Mouse (Mus musculus): ENCODE data around the gene Rab3a. TPM values are rescaled to one million over a fixed set of nuclear protein-coding genes. Genes with fewer than 3 reads are reported as not detected.

Rab3a gene
- total and polyA plus RNA-seq, 3 experiments, result 46.5 to 89.1 (median 48.0) TPM

DNA sequence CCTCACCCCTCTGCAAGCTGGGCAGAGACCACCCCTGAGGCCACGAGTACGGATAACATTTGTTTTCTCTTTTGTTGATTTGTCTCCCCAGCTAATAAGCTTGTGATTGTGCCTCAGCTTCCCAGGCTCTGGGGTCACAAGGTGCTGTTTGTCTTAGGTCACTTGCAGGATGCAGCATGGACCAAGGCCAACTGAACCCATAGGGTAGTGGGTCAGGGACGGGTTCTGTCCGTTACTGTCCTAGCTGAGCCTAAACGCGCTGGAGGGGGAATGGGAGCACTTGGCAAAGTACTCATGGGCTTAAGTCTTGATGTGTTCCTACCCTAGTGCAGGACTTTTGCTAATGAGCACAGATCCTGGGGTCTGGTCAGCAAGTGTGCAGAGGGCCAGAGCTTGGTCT lies 13.0 kb downstream of the Rab3a start:
- H3K79me2 ChIP-seq (replicated peaks; ENCODE audit: control insufficient read depth, insufficient read depth, low read length), result no peaks in the 10 kb centered on the region; the same call in 1 of the 2 replicates
- no peak overlapping the region for H3K27ac ChIP-seq
- H3K9ac ChIP-seq (ENCODE audit: low read depth, low read length), result no peak overlapping the region
- intact Hi-C loops (cut with DNase I), result loop anchor here (2.0 kb wide), 1 partner anchor 73 kb away; no protein-coding TSS in a partner anchor
- no peaks in the 10 kb centered on the region for H3K36me3 ChIP-seq (ENCODE audit: control insufficient read depth, insufficient read depth, low read length)
- no peak for DNase-seq
- no peak for TF ChIP-seq POLR2A (IDR thresholded peaks at IDR 0.05; ENCODE audit: insufficient read depth, low read depth, low read length)
- no peak for TF ChIP-seq CTCF (IDR thresholded peaks at IDR 0.05)
- no peak for TF ChIP-seq EP300 (IDR thresholded peaks at IDR 0.05; ENCODE audit: insufficient read depth, low read depth, low read length)
- peaks cover 6% of the 10 kb centered on the region for H3K4me1 ChIP-seq (ENCODE audit: control insufficient read depth, insufficient read depth, low read length)
- H3K27me3 ChIP-seq (ENCODE audit: control insufficient read depth, insufficient read depth, low read length), result no peaks in the 10 kb centered on the region
- no peak overlapping the region for H3K4me3 ChIP-seq
- WGBS, result 79% methylated on average over 6 of the region's 6 CpGs

- Histone ChIP-seq H3K27me3 (ENCODE audit: control insufficient read depth, insufficient read depth, low read length) (no peaks in the 10 kb centered on the region), H3K4me3 (no peak overlapping the region), H3K27ac (no peak overlapping the region), H3K36me3 (ENCODE audit: control insufficient read depth, insufficient read depth, low read length) (no peaks in the 10 kb centered on the region), H3K9ac (ENCODE audit: low read depth, low read length) (no peak overlapping the region), H3K79me2 (replicated peaks; ENCODE audit: control insufficient read depth, insufficient read depth, low read length) (no peaks in the 10 kb centered on the region; the same call in 1 of the 2 replicates), H3K4me1 (ENCODE audit: control insufficient read depth, insufficient read depth, low read length) (peaks cover 6% of the 10 kb centered on the region)
- intact Hi-C loops (cut with DNase I), result no loop called here
- DNase-seq, result peak; percentile 47 to 74
- whole genome bisulfite sequencing, result 90% methylated on average over 32 of the region's 32 CpGs
- TF ChIP-seq CTCF (IDR thresholded peaks at IDR 0.05) (no peak), POLR2A (IDR thresholded peaks at IDR 0.05; ENCODE audit: insufficient read depth, low read depth, low read length) (no peak), EP300 (IDR thresholded peaks at IDR 0.05; ENCODE audit: insufficient read depth, low read depth, low read length) (no peak)
These were observed 13.8 kb downstream of the Rab3a start for GRCm38 (mm10) chr8:70768231-70768776.

DNA sequence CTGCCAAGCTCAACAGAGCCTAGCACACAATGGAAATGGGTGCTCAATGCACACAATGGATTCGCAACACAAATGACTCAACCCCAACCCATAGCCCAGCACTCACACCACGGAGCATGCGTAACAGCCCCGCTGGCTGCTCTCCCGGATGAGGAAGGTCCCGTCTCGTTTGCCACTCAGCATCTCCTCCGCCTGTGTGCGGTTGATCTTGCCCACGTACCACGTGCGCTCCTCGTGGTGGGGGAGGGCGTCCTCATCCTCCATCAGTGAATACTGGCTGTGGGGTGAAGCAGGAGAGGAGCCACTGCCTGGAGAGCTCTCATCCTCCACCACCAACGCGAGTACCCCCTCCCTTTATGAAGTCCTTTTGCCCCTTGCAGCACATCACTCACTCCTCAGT lies 14.5 kb downstream of the Rab3a start:
- no peak overlapping the region for H3K9ac ChIP-seq (ENCODE audit: low read depth, low read length)
- H3K79me2 ChIP-seq (replicated peaks; ENCODE audit: control insufficient read depth, insufficient read depth, low read length), result no peaks in the 10 kb centered on the region; the same call in 1 of the 2 replicates
- DNase-seq, result peak; percentile 54 to 58
- H3K36me3 ChIP-seq (ENCODE audit: control insufficient read depth, insufficient read depth, low read length), result no peaks in the 10 kb centered on the region
- WGBS, result 84% methylated on average over 16 of the region's 16 CpGs
- peaks cover 6% of the 10 kb centered on the region for H3K4me1 ChIP-seq (ENCODE audit: control insufficient read depth, insufficient read depth, low read length)
- intact Hi-C loops (cut with DNase I), result loop anchor here (1.0 kb wide), 1 partner anchor 49 kb away; no protein-coding TSS in a partner anchor
- no peak for TF ChIP-seq EP300 (IDR thresholded peaks at IDR 0.05; ENCODE audit: insufficient read depth, low read depth, low read length)
- no peak for TF ChIP-seq CTCF (IDR thresholded peaks at IDR 0.05)
- TF ChIP-seq POLR2A (IDR thresholded peaks at IDR 0.05; ENCODE audit: insufficient read depth, low read depth, low read length), result no peak
- H3K27me3 ChIP-seq (ENCODE audit: control insufficient read depth, insufficient read depth, low read length), result no peaks in the 10 kb centered on the region
- no peak overlapping the region for H3K4me3 ChIP-seq
- no peak overlapping the region for H3K27ac ChIP-seq

- Histone ChIP-seq H3K27me3 (ENCODE audit: control insufficient read depth, insufficient read depth, low read length) (no peaks in the 10 kb centered on the region), H3K4me3 (no peak overlapping the region), H3K9ac (ENCODE audit: low read depth, low read length) (no peak overlapping the region), H3K4me1 (ENCODE audit: control insufficient read depth, insufficient read depth, low read length) (peaks cover 10% of the 10 kb centered on the region), H3K27ac (no peak overlapping the region), H3K79me2 (replicated peaks; ENCODE audit: control insufficient read depth, insufficient read depth, low read length) (no peaks in the 10 kb centered on the region; the same call in 1 of the 2 replicates), H3K36me3 (ENCODE audit: control insufficient read depth, insufficient read depth, low read length) (no peaks in the 10 kb centered on the region)
- peak; percentile 93 to 94 for DNase-seq
- intact Hi-C loops (cut with DNase I), result loop anchor here (1.0 kb wide), 1 partner anchor 49 kb away; no protein-coding TSS in a partner anchor
- 12% methylated on average over 26 of the region's 26 CpGs for WGBS
- TF ChIP-seq EP300 (IDR thresholded peaks at IDR 0.05; ENCODE audit: insufficient read depth, low read depth, low read length), result peak; percentile 92; the same call in 1 of the 2 replicates
- TF ChIP-seq CTCF (IDR thresholded peaks at IDR 0.05), result no peak; the same call in 1 of the 2 replicates
- TF ChIP-seq POLR2A (IDR thresholded peaks at IDR 0.05; ENCODE audit: insufficient read depth, low read depth, low read length), result no peak
These were observed 14.9 kb downstream of the Rab3a start for GRCm38 (mm10) chr8:70769359-70769758.

DNA sequence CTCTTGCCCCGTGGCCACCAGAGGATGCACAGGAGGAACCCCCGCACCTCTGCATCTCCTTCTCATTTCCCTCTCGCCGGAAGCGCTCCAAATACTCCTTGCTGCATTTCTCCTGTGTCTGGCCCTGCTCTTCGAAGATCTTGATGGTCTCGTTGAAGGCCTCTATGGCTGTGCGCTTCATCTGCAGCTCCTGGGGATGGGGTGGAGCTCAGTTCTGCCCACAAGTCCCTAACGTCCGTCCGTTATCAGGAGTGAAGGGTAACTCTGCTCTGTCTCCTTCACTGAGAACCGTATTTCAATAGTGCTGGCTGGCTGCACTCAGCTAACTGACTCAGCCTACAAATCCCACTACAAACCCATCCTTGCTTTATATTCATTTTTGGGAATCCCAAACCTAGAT lies 15.4 kb downstream of the Rab3a start:
- no peaks in the 10 kb centered on the region for H3K27me3 ChIP-seq (ENCODE audit: control insufficient read depth, insufficient read depth, low read length)
- no peaks in the 10 kb centered on the region; the same call in 1 of the 2 replicates for H3K79me2 ChIP-seq (replicated peaks; ENCODE audit: control insufficient read depth, insufficient read depth, low read length)
- peaks cover 11% of the 10 kb centered on the region for H3K4me1 ChIP-seq (ENCODE audit: control insufficient read depth, insufficient read depth, low read length)
- DNase-seq, result no peak
- H3K9ac ChIP-seq (ENCODE audit: low read depth, low read length), result no peak overlapping the region
- intact Hi-C loops (cut with DNase I), result loop anchor here (1.0 to 10.0 kb wide), 2 partner anchors 50 to 245 kb away; partner anchors contain the start of genes Fkbp8 and Kxd1
- TF ChIP-seq POLR2A (IDR thresholded peaks at IDR 0.05; ENCODE audit: insufficient read depth, low read depth, low read length) (no peak), CTCF (IDR thresholded peaks at IDR 0.05) (no peak), EP300 (IDR thresholded peaks at IDR 0.05; ENCODE audit: insufficient read depth, low read depth, low read length) (no peak)
- H3K27ac ChIP-seq, result no peak overlapping the region
- H3K4me3 ChIP-seq, result no peak overlapping the region
- 81% methylated on average over 12 of the region's 12 CpGs for WGBS
- H3K36me3 ChIP-seq (ENCODE audit: control insufficient read depth, insufficient read depth, low read length), result no peaks in the 10 kb centered on the region

DNA sequence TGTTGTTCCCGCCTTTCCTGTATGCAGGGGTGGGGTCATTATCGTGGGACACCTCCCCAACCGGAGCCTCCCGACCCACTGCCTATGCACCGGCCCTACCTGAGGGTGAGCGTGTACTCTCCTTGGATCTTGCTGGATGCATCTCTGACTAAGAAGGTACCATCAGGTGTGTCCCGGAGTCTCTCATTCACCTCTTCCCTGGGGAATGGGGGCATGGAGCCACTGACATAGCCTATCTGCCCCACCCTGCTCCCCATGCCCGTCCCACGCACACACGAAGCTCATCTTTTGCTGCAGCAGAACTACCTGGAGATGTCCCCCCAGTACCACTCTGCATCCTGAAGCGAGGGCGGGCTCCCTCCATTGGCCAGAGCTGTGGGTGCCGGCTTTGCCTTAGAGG lies 16.3 kb downstream of the Rab3a start:
- Histone ChIP-seq H3K27me3 (ENCODE audit: control insufficient read depth, insufficient read depth, low read length) (no peaks in the 10 kb centered on the region), H3K4me1 (ENCODE audit: control insufficient read depth, insufficient read depth, low read length) (peaks cover 13% of the 10 kb centered on the region), H3K27ac (no peak overlapping the region), H3K4me3 (no peak overlapping the region), H3K9ac (ENCODE audit: low read depth, low read length) (no peak overlapping the region), H3K36me3 (ENCODE audit: control insufficient read depth, insufficient read depth, low read length) (no peaks in the 10 kb centered on the region), H3K79me2 (replicated peaks; ENCODE audit: control insufficient read depth, insufficient read depth, low read length) (no peaks in the 10 kb centered on the region; the same call in none of the 2 replicates)
- intact Hi-C loops (cut with DNase I), result loop anchor here (10.0 kb wide), 1 partner anchor 246 kb away; the partner anchor contains the start of genes Fkbp8 and Kxd1
- no peak for TF ChIP-seq EP300 (IDR thresholded peaks at IDR 0.05; ENCODE audit: insufficient read depth, low read depth, low read length)
- TF ChIP-seq CTCF (IDR thresholded peaks at IDR 0.05), result no peak
- no peak for TF ChIP-seq POLR2A (IDR thresholded peaks at IDR 0.05; ENCODE audit: insufficient read depth, low read depth, low read length)
- DNase-seq, result no peak
- 94% methylated on average over 13 of the region's 13 CpGs for WGBS
